Mouse (Mus musculus) adipocyte (in vitro differentiated cells): ENCODE measurements at regions not wholly inside any gene's neighbourhood (a gene's known extent, or its start where the extent isn't known, plus 50 kb on each side); places are given as distances from the start of the nearest gene placed in this dataset.

ENCODE experiments used
- DNase-seq: peaks from one replicate; pipeline ENCODE4 v3.0.0-alpha.2; 2016; ENCODE audit warnings: low spot score

GRCm38 (mm10) chr13:99630356-99630755 is 114.0 kb upstream of the Map1b start:
- no peak for DNase-seq

- DNase-seq: no peak
Measured at GRCm38 (mm10) chr13:99625196-99625595, 108.9 kb upstream of the Map1b start.

GRCm38 (mm10) chr13:99618332-99618731 is 102.0 kb upstream of the Map1b start:
- no peak for DNase-seq

GRCm38 (mm10) chr13:99617457-99617856 is 101.1 kb upstream of the Map1b start:
- no peak for DNase-seq

GRCm38 (mm10) chr13:99611715-99612494 is 95.6 kb upstream of the Map1b start:
- no peak for DNase-seq

- DNase-seq: peak; percentile 53
Measured at GRCm38 (mm10) chr13:99610498-99610897, 94.2 kb upstream of the Map1b start.

- DNase-seq: no peak
Measured at GRCm38 (mm10) chr13:99609151-99610146, 93.1 kb upstream of the Map1b start.

GRCm38 (mm10) chr13:99608591-99608990 is 92.3 kb upstream of the Map1b start:
- no peak for DNase-seq

GRCm38 (mm10) chr13:99607208-99607607 is 90.9 kb upstream of the Map1b start:
- DNase-seq: no peak

- no peak for DNase-seq
Measured at GRCm38 (mm10) chr13:99606606-99606990, 90.3 kb upstream of the Map1b start.

GRCm38 (mm10) chr13:99605866-99606605 is 89.7 kb upstream of the Map1b start:
- DNase-seq: no peak

GRCm38 (mm10) chr13:99597891-99598290 is 81.6 kb upstream of the Map1b start:
- DNase-seq: no peak

- no peak for DNase-seq
Measured at GRCm38 (mm10) chr13:99593846-99594813, 77.8 kb upstream of the Map1b start.

GRCm38 (mm10) chr13:99593243-99593635 is 76.9 kb upstream of the Map1b start:
- no peak for DNase-seq

GRCm38 (mm10) chr13:99592596-99593242 is 76.4 kb upstream of the Map1b start:
- peak; percentile 16 for DNase-seq

- DNase-seq: no peak
Measured at GRCm38 (mm10) chr13:99588646-99589045, 72.3 kb upstream of the Map1b start.

- DNase-seq: no peak
Measured at GRCm38 (mm10) chr13:99583841-99584240, 67.5 kb upstream of the Map1b start.

- no peak for DNase-seq
Measured at GRCm38 (mm10) chr13:99580296-99580695, 64.0 kb upstream of the Map1b start.

- DNase-seq: no peak
Measured at GRCm38 (mm10) chr13:99579596-99580175, 63.3 kb upstream of the Map1b start.

- DNase-seq: peak; percentile 10
Measured at GRCm38 (mm10) chr13:99577686-99578085, 61.3 kb upstream of the Map1b start.
